Mouse (Mus musculus) CD4-positive, CD25-positive, alpha-beta regulatory T cell, adult 9 weeks (primary cell): ENCODE measurements around the gene Olfr435. TPM values are rescaled to one million over a fixed set of nuclear protein-coding genes. Genes with fewer than 3 reads are reported as not detected.

Experiments used
- polyA plus RNA-seq: library from polyadenylated mRNA; unstranded; fragments of 100-300 nt; shearing (Covaris generic); gene quantifications from one replicate; pipeline ENCODE4 v1.2.1, GENCODE M21; 2017

Olfr435 gene
- polyA plus RNA-seq = not detected

GRCm38 (mm10) chr6:43196781-43197180, at the start of gene Olfr435:
Olfr435 (plus strand) TSS chr6:43197146.

DNA sequence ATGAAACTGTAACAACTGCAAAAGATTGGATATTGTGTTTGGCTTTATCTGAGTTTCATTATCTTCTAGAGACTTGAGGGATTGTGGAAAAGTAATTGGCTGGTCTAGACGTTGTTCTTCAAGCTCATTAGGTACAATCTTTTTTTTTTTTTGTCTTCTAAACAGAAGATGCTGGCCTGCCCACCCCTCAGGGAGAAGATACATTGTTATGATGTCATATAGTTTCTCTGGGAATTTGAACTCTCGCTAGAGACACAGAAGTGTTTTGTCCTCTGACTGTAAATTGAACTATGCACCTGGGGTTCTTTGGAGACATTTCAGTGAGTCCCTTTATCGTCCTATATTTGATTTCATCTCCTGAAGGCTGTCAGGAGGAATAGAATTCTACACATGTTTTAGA, 34.0 kb upstream of the Olfr435 start, which contains the start of gene Olfr437:
Gene Olfr437 (plus strand): TSS at position 301 of the 400 bp plus-strand sequence.

DNA sequence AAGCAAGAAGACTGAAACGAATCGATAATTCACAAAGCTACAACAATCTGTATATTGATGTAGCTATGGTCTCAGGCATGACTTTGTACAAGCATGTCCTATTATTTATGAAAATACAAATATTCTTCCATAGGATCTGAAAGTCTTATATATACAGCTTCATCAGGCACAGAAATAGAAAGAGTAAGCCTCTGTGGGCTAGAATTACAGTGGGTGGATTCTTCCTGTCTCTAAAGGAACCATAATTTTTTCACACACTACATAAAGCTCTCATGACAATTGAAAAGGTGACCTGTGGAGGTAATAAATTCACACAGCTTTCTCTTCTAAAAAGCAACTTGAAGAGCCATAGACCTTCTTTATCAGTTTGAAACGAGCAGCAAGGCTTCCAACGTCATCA, 25.1 kb upstream of the Olfr435 start, which contains the start of gene Olfr13:
Gene Olfr13 (plus strand): TSS at position 301 of the 400 bp plus-strand sequence.

DNA sequence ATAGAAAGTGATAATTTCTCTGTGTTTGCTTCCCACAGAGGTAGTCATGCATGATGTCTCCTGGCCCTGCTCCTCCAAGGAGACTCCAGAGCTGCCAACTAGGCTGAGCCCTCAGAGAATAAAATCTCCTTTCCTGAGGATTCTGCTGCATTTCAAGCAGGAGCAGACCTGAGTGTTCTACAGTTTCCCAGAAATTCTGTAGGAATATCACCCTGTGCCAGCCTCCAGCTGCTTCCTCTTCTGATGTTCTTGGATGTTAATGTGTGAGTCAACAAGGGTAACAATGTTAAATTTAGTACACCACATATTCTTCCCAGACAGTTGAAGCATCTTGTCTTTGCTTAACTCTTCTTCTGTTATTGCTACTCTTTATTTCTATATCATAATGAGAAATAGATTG, 15.9 kb downstream of the Olfr435 start, which contains the start of gene Olfr434:
Gene Olfr434 (plus strand): TSS at position 149 of the 400 bp plus-strand sequence.

GRCm38 (mm10) chr6:43231255-43231654, 34.3 kb downstream of the Olfr435 start, which contains the start of gene Olfr47:
Olfr47 (plus strand) TSS chr6:43231529.

Other genes starting within 250 kb of the Olfr435 start
- not detected for gene Olfr444, start 248.1 kb upstream of the Olfr435 start, polyA plus RNA-seq
- not detected for gene Olfr441, start 90.8 kb upstream of the Olfr435 start, polyA plus RNA-seq
- gene Olfr237-ps1, start 50.6 kb upstream of the Olfr435 start, polyA plus RNA-seq = not detected
- not detected for gene Olfr437, start 33.9 kb upstream of the Olfr435 start, polyA plus RNA-seq
- gene Olfr13, start 25.0 kb upstream of the Olfr435 start, polyA plus RNA-seq = not detected
- not detected for gene Olfr434, start 15.9 kb downstream of the Olfr435 start, polyA plus RNA-seq
- gene Olfr47, start 34.4 kb downstream of the Olfr435 start, polyA plus RNA-seq = not detected
- gene Arhgef5, start 68.4 kb downstream of the Olfr435 start, polyA plus RNA-seq = 4.2 TPM
- not detected for gene Nobox, start 112.4 kb downstream of the Olfr435 start, polyA plus RNA-seq